Mouse (Mus musculus): ENCODE measurements at regions not wholly inside any gene's neighbourhood (a gene's known extent, or its start where the extent isn't known, plus 50 kb on each side); places are given as distances from the start of the nearest gene placed in this dataset.
A peak's percentile ranks its signal among the peaks of the same experiment; 100 is the strongest.
"Not testable (repeated sequence)": the region's sequence is repeated elsewhere in the genome, so short reads cannot be mapped to it uniquely, and the experiment has no call there.

GRCm38 (mm10) chr12:17852138-17852537 is 161.5 kb downstream of the Hpcal1 start:
- peak; percentile 29 for DNase-seq (ENCODE audit: low spot score)

GRCm38 (mm10) chr12:17872491-17872890 is 181.8 kb downstream of the Hpcal1 start:
- not testable (repeated sequence) for DNase-seq (ENCODE audit: low spot score)

GRCm38 (mm10) chr12:17881371-17882116 is 190.9 kb downstream of the Hpcal1 start:
- DNase-seq (ENCODE audit: low spot score), result peak; percentile 72

GRCm38 (mm10) chr12:17882117-17883116 is 191.8 kb downstream of the Hpcal1 start:
- DNase-seq (ENCODE audit: low spot score), result peak; percentile 14

DNA sequence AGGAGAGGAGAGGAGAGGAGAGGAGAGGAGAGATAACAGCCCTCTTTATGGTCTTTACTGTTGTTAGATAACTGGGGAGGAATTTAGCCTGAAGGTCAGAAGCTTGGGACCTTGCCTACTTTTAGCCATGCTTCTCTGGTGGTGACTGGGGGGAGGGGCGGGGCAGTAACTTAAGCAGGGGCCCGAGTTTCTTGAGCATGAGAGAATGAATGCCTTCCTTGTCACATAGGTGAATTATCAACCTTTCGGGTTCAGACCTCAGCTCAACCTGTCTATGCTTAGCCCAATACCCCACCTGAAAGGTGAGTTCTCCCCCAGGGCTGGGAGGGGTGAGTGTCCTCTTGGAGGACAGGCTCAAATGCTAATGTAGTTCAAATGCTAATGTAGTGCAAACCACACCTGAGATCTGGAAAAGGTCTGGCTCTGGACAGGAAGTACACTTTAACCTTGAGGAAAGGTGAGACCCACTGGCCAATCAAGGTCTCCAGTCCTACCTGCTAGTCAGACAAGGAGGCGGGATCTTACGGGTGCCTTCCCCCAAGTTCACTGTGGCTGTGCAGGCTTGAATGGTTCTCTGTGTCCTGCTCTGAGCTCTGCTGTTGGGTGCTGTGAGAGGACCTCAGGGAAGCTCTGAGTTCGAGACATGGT is 201.1 kb downstream of the Hpcal1 start:
- not testable (repeated sequence) for DNase-seq (ENCODE audit: low spot score)

DNA sequence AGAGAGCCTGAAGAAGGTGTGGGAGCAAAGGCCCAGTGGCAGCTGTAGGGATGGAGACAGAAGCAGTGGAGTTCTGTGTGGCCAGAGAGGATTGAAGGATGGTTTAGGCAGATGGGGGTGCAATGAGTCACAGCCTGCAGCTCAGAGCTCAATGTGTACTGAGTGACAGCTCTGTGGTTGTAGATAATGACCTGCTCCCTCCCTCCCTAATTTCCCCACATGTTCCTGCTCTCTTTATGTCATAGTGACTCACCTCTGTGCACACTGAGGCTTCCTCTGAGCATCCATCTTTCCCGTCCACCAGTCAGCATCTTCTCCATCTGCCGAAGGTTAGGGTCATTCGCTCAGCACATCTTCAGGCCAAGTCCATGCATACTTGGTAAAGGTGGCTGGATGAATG is 222.4 kb downstream of the Hpcal1 start:
- DNase-seq (ENCODE audit: low spot score), result not testable (repeated sequence)
